12 mouse cellular contexts compared by ENCODE assay signal in genomic region chr7:123982010-123982409, GRCm38 (mm10). TPM values are rescaled to one million over a fixed set of nuclear protein-coding genes. Genes with fewer than 3 reads are reported as not detected.
DNase-seq lines count a peak whose midpoint lies in the region; ATAC-seq lines count a peak whose summit lies in the region.
"Had no signal": no experiment of that assay in that cellular context is flagged by ENCODE, and none has a peak within 500 bp of the region (broad histone marks: within the 10 kb centered on the region; RNA-seq: fewer than 3 reads in every experiment).

No protein-coding gene starts in this region.

- WGBS in kidney, embryonic 15.5 days = 5% methylated on average over 5 of the region's 5 CpGs
- 2% methylated on average over 5 of the region's 5 CpGs for WGBS in embryonic facial prominence, embryonic 13.5 days
- WGBS in hindbrain, embryonic 14.5 days = 0% methylated on average over 5 of the region's 5 CpGs
- WGBS in neural tube, embryonic 12.5 days = 3% methylated on average over 5 of the region's 5 CpGs

- peaks cover 18% of the 10 kb centered on the region for H3K4me1 ChIP-seq in kidney, embryonic 15.5 days
- peaks cover 12% of the 10 kb centered on the region for H3K4me1 ChIP-seq in embryonic facial prominence, embryonic 13.5 days
- H3K4me1 ChIP-seq in hindbrain, embryonic 14.5 days (replicated peaks; ENCODE audit: control insufficient read depth, insufficient read depth, low read length) = peaks cover 4% of the 10 kb centered on the region; the same call in 1 of the 2 replicates
- H3K4me1 ChIP-seq in neural tube, embryonic 12.5 days = peaks cover 18% of the 10 kb centered on the region

- H3K4me3 ChIP-seq in kidney, embryonic 15.5 days (replicated peaks) = peak overlapping the region; percentile 60
- H3K4me3 ChIP-seq in embryonic facial prominence, embryonic 13.5 days = peak overlapping the region; percentile 62
- peak overlapping the region; percentile 76 for H3K4me3 ChIP-seq in hindbrain, embryonic 14.5 days (replicated peaks; ENCODE audit: low read length)
- H3K4me3 ChIP-seq in neural tube, embryonic 12.5 days = peak overlapping the region; percentile 62
- H3K4me3 ChIP-seq: erythroblast, embryonic 14.5 days had no signal

- H3K27me3 ChIP-seq in kidney, embryonic 15.5 days = peaks cover 91% of the 10 kb centered on the region
- peaks cover 93% of the 10 kb centered on the region for H3K27me3 ChIP-seq in embryonic facial prominence, embryonic 13.5 days
- H3K27me3 ChIP-seq in hindbrain, embryonic 14.5 days (ENCODE audit: control insufficient read depth, insufficient read depth, low read length) = peaks cover 70% of the 10 kb centered on the region
- peaks cover 71% of the 10 kb centered on the region for H3K27me3 ChIP-seq in neural tube, embryonic 12.5 days (replicated peaks)

- no peak overlapping the region for H3K27ac ChIP-seq in kidney, embryonic 15.5 days
- H3K27ac ChIP-seq in embryonic facial prominence, embryonic 13.5 days = no peak overlapping the region
- no peak overlapping the region for H3K27ac ChIP-seq in hindbrain, embryonic 14.5 days
- no peak overlapping the region for H3K27ac ChIP-seq in neural tube, embryonic 12.5 days

- no peak for ATAC-seq in kidney, embryonic 15.5 days (replicated peaks; ENCODE audit: low FRiP score)
- ATAC-seq in embryonic facial prominence, embryonic 13.5 days (ENCODE audit: insufficient number of reproducible peaks, insufficient read depth, low FRiP score, low TSS enrichment, low read depth) = no peak
- no peak for ATAC-seq in hindbrain, embryonic 14.5 days (ENCODE audit: low FRiP score)
- no peak for ATAC-seq in neural tube, embryonic 12.5 days (ENCODE audit: low FRiP score, low read depth)

- no peak overlapping the region for H3K9ac ChIP-seq in kidney, embryonic 15.5 days
- H3K9ac ChIP-seq in embryonic facial prominence, embryonic 13.5 days = peak overlapping the region; percentile 57; the same call in 1 of the 2 replicates
- peak overlapping the region; percentile 76; the same call in 1 of the 2 replicates for H3K9ac ChIP-seq in hindbrain, embryonic 14.5 days
- H3K9ac ChIP-seq in neural tube, embryonic 12.5 days = no peak overlapping the region

- DNase-seq in kidney, adult 9 months = no peak
- no peak for DNase-seq in hindbrain, embryonic 14.5 days (ENCODE audit: low spot score)
- DNase-seq in urinary bladder, adult 2 months (ENCODE audit: low spot score) = no peak
- DNase-seq in adrenal gland, postnatal 25 days = no peak
- DNase-seq in ovary, postnatal 10 days (ENCODE audit: low spot score) = no peak
- DNase-seq: kidney, postnatal 25 days; lung, postnatal 10 days had no signal

- H3K9me3 ChIP-seq in kidney, embryonic 15.5 days (replicated peaks) = no peaks in the 10 kb centered on the region
- no peaks in the 10 kb centered on the region for H3K9me3 ChIP-seq in embryonic facial prominence, embryonic 13.5 days
- no peaks in the 10 kb centered on the region; the same call in 1 of the 2 replicates for H3K9me3 ChIP-seq in hindbrain, embryonic 14.5 days (ENCODE audit: control insufficient read depth, low read length)
- H3K9me3 ChIP-seq in neural tube, embryonic 12.5 days = no peaks in the 10 kb centered on the region

- H3K4me2 ChIP-seq in kidney, embryonic 15.5 days = peak overlapping the region; percentile 98
- peak overlapping the region; percentile 99 for H3K4me2 ChIP-seq in embryonic facial prominence, embryonic 13.5 days
- H3K4me2 ChIP-seq in hindbrain, embryonic 14.5 days (replicated peaks) = peak overlapping the region; percentile 92
- H3K4me2 ChIP-seq in neural tube, embryonic 12.5 days (replicated peaks) = peak overlapping the region; percentile 96

- no peaks in the 10 kb centered on the region for H3K36me3 ChIP-seq in kidney, embryonic 15.5 days
- no peaks in the 10 kb centered on the region for H3K36me3 ChIP-seq in embryonic facial prominence, embryonic 13.5 days
- H3K36me3 ChIP-seq in hindbrain, embryonic 14.5 days (replicated peaks; ENCODE audit: control insufficient read depth, insufficient read depth) = no peaks in the 10 kb centered on the region
- H3K36me3 ChIP-seq in neural tube, embryonic 12.5 days = no peaks in the 10 kb centered on the region

RNA-seq across cellular contexts. Expression of gene Hs3st4, which starts 0.7 kb away (rescaled TPM):
- 0.06 and 0.09 TPM in 2 replicates for polyA plus RNA-seq in kidney, embryonic 15.5 days (2015; fragmentation: Nextera tagmentation; extraction: Ambion mirVana)
- polyA plus RNA-seq in embryonic facial prominence, embryonic 13.5 days (2015; fragmentation: Nextera tagmentation; extraction: Ambion mirVana) = 0.17 and 0.52 TPM in 2 replicates
- 8.9 and 9.7 TPM in 2 replicates for polyA plus RNA-seq in hindbrain, embryonic 14.5 days (2014; fragmentation: Nextera tagmentation; extraction: Ambion mirVana)
- polyA plus RNA-seq in neural tube, embryonic 12.5 days (2016; fragmentation: Nextera tagmentation; extraction: Ambion mirVana) = 1.6 and 1.8 TPM in 2 replicates
- polyA plus RNA-seq in urinary bladder, adult 2 months (2012; rRNA removed) = 0.01 and 0.03 TPM in 2 replicates
- not detected in 2 replicates for total RNA-seq in adrenal gland, postnatal 25 days (2021)
- total RNA-seq: MEL had no signal
- polyA plus RNA-seq: erythroblast, embryonic 14.5 days had no signal

Comparison
In these comparisons a context has a peak if more than half of its experiments do, and no peak if none do; other contexts are left out.
1. H3K9ac ChIP-seq: peak in embryonic facial prominence, embryonic 13.5 days (single experiment) and hindbrain, embryonic 14.5 days (single experiment); none in kidney, embryonic 15.5 days (single experiment) and neural tube, embryonic 12.5 days (single experiment).
2. Peak in every context shown above with its lines, with median percentiles within 50 percentile points of each other: H3K4me2 ChIP-seq and H3K4me3 ChIP-seq.